Mouse (Mus musculus) gastrocnemius, postnatal 4 days (tissue): ENCODE data around the gene Arl15. TPM values are rescaled to one million over a fixed set of nuclear protein-coding genes. Genes with fewer than 3 reads are reported as not detected.

Experiments used
- DNase-seq, 2 experiments: peaks; one replicate each; pipeline ENCODE4 v3.0.0; 2021 to 2022; ENCODE audit warnings: low spot score in 2 of 2, mixed read lengths in 2 of 2
- total RNA-seq, 2 experiments: library from RNA; stranded (reverse); gene quantifications; 2 replicates each; pipeline ENCODE4 v1.2.3; 2021

The Arl15 gene
- total RNA-seq, 2 experiments from 2014 or later: 12.3 to 13.2 TPM

- no peak for DNase-seq
Measured at GRCm38 (mm10) chr13:114189441-114189840, 395.1 kb downstream of the Arl15 start.

DNA sequence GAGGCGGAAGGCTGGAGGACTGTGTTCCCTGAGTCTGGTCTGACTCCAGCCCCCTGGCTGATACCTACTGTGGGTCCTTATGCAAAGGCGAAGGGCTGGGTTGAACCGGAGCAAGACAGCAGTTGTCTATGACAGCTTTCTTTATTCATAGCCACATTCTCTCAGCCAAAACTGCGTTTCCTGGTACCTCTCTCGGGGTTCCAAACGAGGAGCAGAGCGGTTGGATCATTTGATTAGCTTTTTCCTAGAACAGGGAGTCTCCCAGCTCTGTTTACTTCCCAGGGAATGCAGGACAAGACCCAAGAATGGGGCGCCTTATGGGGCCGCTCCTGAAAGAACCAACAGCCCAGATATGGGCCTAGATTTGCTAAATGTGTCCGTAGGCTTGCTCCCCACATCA lies 396.6 kb downstream of the Arl15 start:
- peak in 1 of 2 experiments; percentile 21 for DNase-seq

DNA sequence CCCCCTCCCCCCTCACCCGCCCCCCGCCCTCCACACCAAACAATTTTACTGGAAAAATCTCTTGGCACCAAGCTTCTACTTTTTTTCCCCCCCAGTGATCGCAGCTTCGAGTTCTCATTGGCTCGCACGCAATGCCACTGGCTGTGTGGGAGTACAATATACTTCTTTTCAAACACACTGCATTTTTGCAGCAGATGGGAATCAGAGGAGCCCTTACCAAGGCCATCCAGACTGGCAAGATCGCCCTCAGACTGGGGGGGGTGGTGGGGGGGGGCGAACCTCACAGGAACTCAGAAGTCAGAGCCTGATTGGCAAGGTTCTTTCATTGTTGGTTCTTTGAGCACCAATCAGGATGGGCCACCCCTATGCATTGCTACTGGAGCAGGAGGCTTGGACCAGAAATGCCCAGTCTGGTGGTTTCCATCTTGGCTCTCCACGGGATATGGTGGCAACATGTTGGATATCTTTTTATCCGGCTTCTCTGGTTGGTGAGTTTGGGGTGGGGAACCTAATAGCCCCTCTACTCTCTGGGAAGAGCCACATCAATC lies 404.0 kb downstream of the Arl15 start:
- DNase-seq: no peak

- no peak for DNase-seq
Measured at GRCm38 (mm10) chr13:114199746-114200145, 405.4 kb downstream of the Arl15 start.

DNA sequence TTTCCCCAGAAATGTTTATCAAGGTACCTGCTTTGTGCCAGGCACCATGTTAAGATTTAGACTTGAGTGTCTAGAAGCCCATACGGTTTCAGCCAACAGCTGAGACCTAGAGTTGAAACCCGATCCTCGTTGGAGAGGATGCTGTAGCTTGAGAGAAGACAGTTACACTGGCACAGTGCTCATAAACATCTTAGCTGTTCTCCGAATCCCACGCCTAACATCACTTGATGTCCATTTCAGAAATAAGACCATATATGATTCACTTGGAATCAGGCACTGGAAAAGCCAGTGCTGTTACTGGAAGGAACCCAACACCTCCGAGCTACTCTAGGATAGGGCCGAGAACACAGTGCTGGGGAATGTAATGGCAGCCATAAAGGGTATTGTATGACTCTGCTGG lies 406.2 kb downstream of the Arl15 start:
- DNase-seq: no peak

DNA sequence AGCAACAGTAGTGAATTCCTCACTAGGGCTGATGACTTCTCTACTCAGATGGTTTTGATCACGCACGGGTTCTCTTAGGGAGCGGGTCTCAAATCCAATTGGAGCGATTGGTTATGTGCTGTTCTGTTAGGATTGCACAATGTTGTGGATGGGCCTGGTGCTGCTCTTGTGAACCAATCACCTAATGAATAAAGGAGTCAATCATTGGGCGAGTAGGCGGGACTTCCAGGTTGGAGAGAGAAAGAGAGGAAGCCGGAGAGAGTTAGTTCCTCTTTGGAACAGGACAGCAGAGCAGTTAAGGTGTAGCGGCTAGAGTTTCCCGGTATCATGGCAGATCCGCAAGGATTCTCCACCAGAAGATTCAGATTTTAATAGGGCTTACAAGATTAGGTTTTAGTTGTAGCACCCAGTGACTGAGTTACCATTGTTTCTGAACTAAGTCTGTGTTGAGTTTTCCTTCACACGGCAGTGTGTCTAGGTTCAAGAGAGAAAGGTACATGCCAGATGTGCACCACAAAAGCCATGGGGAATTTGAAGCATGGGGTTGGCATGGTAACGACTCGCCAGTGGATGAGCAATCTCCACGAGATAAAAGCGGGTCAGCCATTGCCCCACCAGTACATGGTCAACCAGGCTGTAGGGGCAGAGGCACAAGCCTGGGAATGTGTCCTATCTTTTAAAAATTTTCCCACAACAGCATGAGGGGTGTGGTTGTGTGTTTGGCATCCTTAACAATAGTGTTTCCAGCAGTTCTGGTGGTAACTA lies 408.7 kb downstream of the Arl15 start:
- no peak for DNase-seq

Other genes with a start within 250 kb of the Arl15 start
- 10 to 100 TPM; 30.7 to 36.4 TPM for gene Snx18, start 175.9 kb upstream of the Arl15 start, total RNA-seq
- 10 to 100 TPM; 79.4 to 87.2 TPM for gene Hspb3, start 130.8 kb upstream of the Arl15 start, total RNA-seq